Mouse (Mus musculus): ENCODE measurements at regions not wholly inside any gene's neighbourhood (a gene's known extent, or its start where the extent isn't known, plus 50 kb on each side); places are given as distances from the start of the nearest gene placed in this dataset.
A peak's percentile ranks its signal among the peaks of the same experiment; 100 is the strongest.

GRCm38 (mm10) chr19:60148313-60148965 is 78.1 kb downstream of the Fam204a start:
- Histone ChIP-seq H3K9me3 (ENCODE audit: low read length) (no peaks in the 10 kb centered on the region), H3K4me2 (replicated peaks; ENCODE audit: low read depth, low read length) (no peak overlapping the region), H3K27me3 (replicated peaks; ENCODE audit: insufficient read depth, low read length) (0 out of 2 replicates have a peak, but pooled peaks cover 15% of the 10 kb centered on the region), H3K9ac (replicated peaks; ENCODE audit: low read depth) (no peak overlapping the region), H3K36me3 (ENCODE audit: insufficient read depth, low read length) (no peaks in the 10 kb centered on the region), H3K4me1 (ENCODE audit: insufficient read depth, low read depth, low read length) (no peaks in the 10 kb centered on the region), H3K4me3 (ENCODE audit: low read depth, low read length) (no peak overlapping the region), H3K27ac (ENCODE audit: low read length) (no peak overlapping the region)
- TF ChIP-seq EP300 (IDR thresholded peaks at IDR 0.05) (no peak), CTCF (IDR thresholded peaks at IDR 0.05) (no peak)
- no peak for ATAC-seq
- WGBS, result 51% methylated on average over 8 of the region's 8 CpGs
- no peak for DNase-seq (ENCODE audit: low spot score)

DNA sequence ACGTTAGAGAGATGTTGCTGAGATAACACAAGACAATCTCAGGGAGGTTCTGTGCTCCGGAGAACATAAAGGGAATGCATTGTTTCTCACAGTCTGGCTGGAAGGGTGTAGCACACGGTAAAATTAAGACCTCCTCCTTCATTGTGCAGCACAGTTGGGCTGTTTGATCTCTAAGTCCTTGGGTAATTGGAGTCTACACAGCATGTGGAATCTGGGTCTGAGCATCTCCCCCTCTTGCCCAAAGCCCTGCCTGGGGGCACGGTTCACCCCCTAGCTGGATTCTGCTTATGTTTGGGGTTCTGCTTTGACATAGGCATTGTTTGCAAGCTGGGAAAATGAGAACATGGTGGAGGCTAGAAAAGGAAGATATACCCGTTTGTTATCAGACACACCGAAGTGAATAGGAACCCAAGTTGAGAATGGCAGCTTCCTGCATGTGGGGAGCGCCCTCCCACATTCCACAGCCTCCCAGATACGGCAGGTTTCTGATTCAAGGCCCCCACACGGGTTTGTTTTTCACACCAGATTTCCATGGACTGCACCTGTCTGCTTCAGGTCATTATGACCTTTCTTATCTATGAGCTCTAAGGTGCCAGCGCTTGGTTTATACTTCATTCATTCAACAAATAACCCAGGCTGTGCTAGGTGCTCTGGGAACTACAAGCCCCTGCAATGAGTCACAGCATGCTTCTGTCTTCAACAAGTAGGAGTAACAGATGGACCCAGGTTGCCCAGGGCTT is 79.9 kb downstream of the Fam204a start:
- TF ChIP-seq EP300 (IDR thresholded peaks at IDR 0.05) (no peak), CTCF (IDR thresholded peaks at IDR 0.05) (no peak)

GRCm38 (mm10) chr19:60145242-60145641 is 81.3 kb downstream of the Fam204a start:
- no peaks in the 10 kb centered on the region for H3K4me1 ChIP-seq (ENCODE audit: insufficient read depth, low read depth, low read length)
- no peak overlapping the region for H3K27ac ChIP-seq (ENCODE audit: low read length)
- no peaks in the 10 kb centered on the region for H3K36me3 ChIP-seq (ENCODE audit: insufficient read depth, low read length)
- 0 out of 2 replicates have a peak, but pooled peaks cover 15% of the 10 kb centered on the region for H3K27me3 ChIP-seq (replicated peaks; ENCODE audit: insufficient read depth, low read length)
- TF ChIP-seq EP300 (IDR thresholded peaks at IDR 0.05) (no peak), CTCF (IDR thresholded peaks at IDR 0.05) (no peak)
- DNase-seq (ENCODE audit: low spot score) (no peak), ATAC-seq (no peak)
- H3K9me3 ChIP-seq (ENCODE audit: low read length), result no peaks in the 10 kb centered on the region
- no peak overlapping the region for H3K4me2 ChIP-seq (replicated peaks; ENCODE audit: low read depth, low read length)
- no peak overlapping the region for H3K4me3 ChIP-seq (ENCODE audit: low read depth, low read length)
- 77% methylated on average over 5 of the region's 5 CpGs for WGBS
- no peak overlapping the region for H3K9ac ChIP-seq (replicated peaks; ENCODE audit: low read depth)

More for the DNA sequence above, 79.9 kb downstream of the Fam204a start:
- no peak overlapping the region for H3K27ac ChIP-seq (ENCODE audit: low read length)
- 33% methylated on average over 10 of the region's 10 CpGs for WGBS
- H3K36me3 ChIP-seq (ENCODE audit: insufficient read depth, low read length), result no peaks in the 10 kb centered on the region
- H3K9me3 ChIP-seq (ENCODE audit: low read length), result no peaks in the 10 kb centered on the region
- no peaks in the 10 kb centered on the region for H3K4me1 ChIP-seq (ENCODE audit: insufficient read depth, low read depth, low read length)
- no peak overlapping the region for H3K4me2 ChIP-seq (replicated peaks; ENCODE audit: low read depth, low read length)
- DNase-seq (ENCODE audit: low spot score), result no peak
- no peak overlapping the region for H3K4me3 ChIP-seq (ENCODE audit: low read depth, low read length)
- no peak for ATAC-seq
- 0 out of 2 replicates have a peak, but pooled peaks cover 15% of the 10 kb centered on the region for H3K27me3 ChIP-seq (replicated peaks; ENCODE audit: insufficient read depth, low read length)
- no peak overlapping the region for H3K9ac ChIP-seq (replicated peaks; ENCODE audit: low read depth)

DNA sequence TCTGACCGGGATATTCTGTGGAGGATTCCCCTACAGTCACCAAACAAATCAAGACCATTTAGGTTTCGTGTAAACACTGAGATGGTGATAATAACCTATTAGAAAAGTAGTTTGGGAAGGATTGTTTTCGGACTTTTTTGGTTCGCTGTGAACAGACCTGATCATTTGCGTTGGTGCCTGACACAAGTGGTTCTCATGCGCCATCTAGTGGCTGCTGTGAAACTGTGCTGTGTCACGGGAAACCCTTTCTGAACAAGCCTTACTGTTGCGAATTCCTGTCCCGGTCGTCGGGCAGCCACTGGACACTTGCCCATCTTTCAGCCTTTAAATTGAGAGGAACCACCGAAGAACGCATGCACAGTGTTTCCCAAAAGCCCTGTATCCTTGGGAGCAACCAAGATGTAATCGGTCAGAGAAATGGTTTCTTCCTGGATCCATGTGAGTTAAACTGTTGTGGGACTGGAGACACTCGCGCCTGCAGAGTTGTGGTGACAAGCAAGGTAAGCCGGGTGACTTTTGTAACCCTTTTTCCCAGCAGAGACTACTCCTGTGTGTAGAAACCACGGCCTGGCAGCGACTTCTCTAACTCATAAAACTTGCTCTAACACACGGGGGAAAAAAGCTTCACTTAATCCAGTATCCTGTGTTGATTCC is 82.0 kb downstream of the Fam204a start:
- H3K4me2 ChIP-seq (replicated peaks; ENCODE audit: low read depth, low read length), result no peak overlapping the region
- no peaks in the 10 kb centered on the region for H3K36me3 ChIP-seq (ENCODE audit: insufficient read depth, low read length)
- 0 out of 2 replicates have a peak, but pooled peaks cover 15% of the 10 kb centered on the region for H3K27me3 ChIP-seq (replicated peaks; ENCODE audit: insufficient read depth, low read length)
- ATAC-seq (peak; percentile 65), DNase-seq (ENCODE audit: low spot score) (peak; percentile 91)
- no peak overlapping the region for H3K4me3 ChIP-seq (ENCODE audit: low read depth, low read length)
- H3K9me3 ChIP-seq (ENCODE audit: low read length), result no peaks in the 10 kb centered on the region
- H3K27ac ChIP-seq (ENCODE audit: low read length), result no peak overlapping the region
- WGBS, result 5% methylated on average over 20 of the region's 20 CpGs
- TF ChIP-seq EP300 (IDR thresholded peaks at IDR 0.05) (no peak), CTCF (IDR thresholded peaks at IDR 0.05) (peak; percentile 96)
- no peak overlapping the region for H3K9ac ChIP-seq (replicated peaks; ENCODE audit: low read depth)
- H3K4me1 ChIP-seq (ENCODE audit: insufficient read depth, low read depth, low read length), result no peaks in the 10 kb centered on the region

- no peak for ATAC-seq
- Histone ChIP-seq H3K4me3 (ENCODE audit: low read depth, low read length) (no peak overlapping the region), H3K27ac (ENCODE audit: low read length) (no peak overlapping the region), H3K9ac (replicated peaks; ENCODE audit: low read depth) (no peak overlapping the region), H3K4me2 (replicated peaks; ENCODE audit: low read depth, low read length) (no peak overlapping the region), H3K9me3 (ENCODE audit: low read length) (no peaks in the 10 kb centered on the region), H3K36me3 (ENCODE audit: insufficient read depth, low read length) (no peaks in the 10 kb centered on the region), H3K4me1 (ENCODE audit: insufficient read depth, low read depth, low read length) (no peaks in the 10 kb centered on the region), H3K27me3 (replicated peaks; ENCODE audit: insufficient read depth, low read length) (no peaks in the 10 kb centered on the region)
- DNase-seq (ENCODE audit: low spot score), result no peak
- 29% methylated on average over 2 of the region's 2 CpGs for WGBS
- no peak for TF ChIP-seq EP300 (IDR thresholded peaks at IDR 0.05)
- TF ChIP-seq CTCF (IDR thresholded peaks at IDR 0.05), result no peak
Measured at GRCm38 (mm10) chr19:60138881-60139280, 87.6 kb downstream of the Fam204a start.

GRCm38 (mm10) chr19:60136491-60136890 is 90.0 kb downstream of the Fam204a start:
- no peak overlapping the region for H3K4me2 ChIP-seq (replicated peaks; ENCODE audit: low read depth, low read length)
- 66% methylated on average over 1 of the region's 1 CpGs for WGBS
- H3K27ac ChIP-seq (ENCODE audit: low read length), result no peak overlapping the region
- no peak for ATAC-seq
- no peak overlapping the region for H3K9ac ChIP-seq (replicated peaks; ENCODE audit: low read depth)
- H3K4me3 ChIP-seq (ENCODE audit: low read depth, low read length), result no peak overlapping the region
- no peaks in the 10 kb centered on the region for H3K9me3 ChIP-seq (ENCODE audit: low read length)
- TF ChIP-seq CTCF (IDR thresholded peaks at IDR 0.05) (no peak), EP300 (IDR thresholded peaks at IDR 0.05) (no peak)
- H3K4me1 ChIP-seq (ENCODE audit: insufficient read depth, low read depth, low read length), result no peaks in the 10 kb centered on the region
- no peaks in the 10 kb centered on the region for H3K27me3 ChIP-seq (replicated peaks; ENCODE audit: insufficient read depth, low read length)
- DNase-seq (ENCODE audit: low spot score), result no peak
- H3K36me3 ChIP-seq (ENCODE audit: insufficient read depth, low read length), result no peaks in the 10 kb centered on the region
